Mouse (Mus musculus) cerebellum, postnatal 10 days (tissue): Measurements from ENCODE around the gene Ing3.

Source experiments
- DNase-seq, 2 experiments: peaks; one replicate each; pipeline ENCODE4 v3.0.0; 2021; ENCODE audit warnings: mixed read lengths in 2 of 2

Gene Ing3

GRCm38 (mm10) chr6:21949226-21949731 lies at the start of gene Ing3:
Gene Ing3, plus strand, starts transcription at chr6:21949571.
- peak; percentile 98 to 99 for DNase-seq

- DNase-seq, result no peak
Observed at GRCm38 (mm10) chr6:21909720-21910119, 39.7 kb upstream of the Ing3 start.

- no peak for DNase-seq
Observed at GRCm38 (mm10) chr6:21910804-21911203, 38.6 kb upstream of the Ing3 start.

- DNase-seq, result no peak
Observed at GRCm38 (mm10) chr6:21916591-21916990, 32.8 kb upstream of the Ing3 start.

- DNase-seq, result no peak
Observed at GRCm38 (mm10) chr6:21924150-21924549, 25.2 kb upstream of the Ing3 start.

GRCm38 (mm10) chr6:21937981-21938635 lies 11.3 kb upstream of the Ing3 start:
- DNase-seq, result no peak

GRCm38 (mm10) chr6:21949771-21950448 lies 539 bp downstream of the Ing3 start:
- peak; percentile 99 for DNase-seq

GRCm38 (mm10) chr6:21950676-21951075 lies 1.3 kb downstream of the Ing3 start:
- DNase-seq, result no peak

- DNase-seq, result no peak
Observed at GRCm38 (mm10) chr6:21955468-21955867, 6.1 kb downstream of the Ing3 start.

- no peak for DNase-seq
Observed at GRCm38 (mm10) chr6:21958922-21959321, 9.6 kb downstream of the Ing3 start.

GRCm38 (mm10) chr6:21959909-21960308 lies 10.5 kb downstream of the Ing3 start:
- no peak for DNase-seq

- DNase-seq, result no peak
Observed at GRCm38 (mm10) chr6:21977532-21977931, 28.2 kb downstream of the Ing3 start.

- no peak for DNase-seq
Observed at GRCm38 (mm10) chr6:21981114-21981513, 31.7 kb downstream of the Ing3 start.

- DNase-seq, result peak; percentile 68 to 82
Observed at GRCm38 (mm10) chr6:21984990-21985731, 35.8 kb downstream of the Ing3 start.

- peak; percentile 60 to 71 for DNase-seq
Observed at GRCm38 (mm10) chr6:21985732-21986540, 36.6 kb downstream of the Ing3 start, which contains the start of gene Cped1. Gene Cped1, plus strand, starts transcription at chr6:21985916.

GRCm38 (mm10) chr6:21986660-21987331 lies 37.4 kb downstream of the Ing3 start:
- DNase-seq, result peak; percentile 14 to 30

GRCm38 (mm10) chr6:21987554-21987953 lies 38.2 kb downstream of the Ing3 start:
- DNase-seq, result no peak

- DNase-seq, result no peak
Observed at GRCm38 (mm10) chr6:21988296-21988695, 38.9 kb downstream of the Ing3 start.

GRCm38 (mm10) chr6:21989081-21989480 lies 39.7 kb downstream of the Ing3 start:
- no peak for DNase-seq

GRCm38 (mm10) chr6:21990181-21991135 lies 41.1 kb downstream of the Ing3 start:
- no peak for DNase-seq

- no peak for DNase-seq
Observed at GRCm38 (mm10) chr6:21991151-21991550, 41.8 kb downstream of the Ing3 start.
